In the genomic region with DNA sequence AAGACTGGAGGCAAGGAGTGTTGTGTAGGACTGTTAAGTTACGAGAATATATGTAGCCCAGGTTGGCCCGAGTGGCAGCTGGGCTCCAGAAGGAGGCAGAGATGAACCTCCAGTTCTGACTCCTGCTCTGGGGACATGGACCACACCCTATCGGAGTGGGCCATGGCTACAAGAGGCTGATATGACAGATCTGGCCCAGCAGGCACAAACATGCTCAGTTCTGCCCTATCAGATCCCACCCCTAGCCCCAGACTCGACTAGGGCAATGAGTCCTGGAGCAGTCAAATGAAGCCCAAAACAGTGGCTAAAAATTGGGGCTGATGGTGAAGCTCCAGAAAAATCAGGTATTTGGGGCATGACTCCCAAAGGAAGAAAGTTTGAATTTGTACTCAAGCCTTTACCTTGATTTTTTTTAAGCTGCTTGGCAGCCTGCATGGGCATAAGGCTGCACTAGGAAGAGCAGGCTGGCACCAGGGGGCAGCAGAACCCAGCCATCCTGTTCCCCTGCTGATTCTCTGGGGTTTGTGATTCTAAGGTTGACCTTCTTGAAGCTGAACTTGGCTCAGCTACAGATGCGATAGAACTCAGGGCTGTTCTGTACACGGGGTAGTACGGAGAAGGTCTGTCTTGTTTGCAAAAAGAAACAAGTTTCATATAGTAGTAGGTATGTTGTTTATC, we compare ENCODE assay signal across 10 mouse cellular contexts. TPM values are rescaled to one million over a fixed set of nuclear protein-coding genes. Genes with fewer than 3 reads are reported as not detected.
DNase-seq lines count a peak whose midpoint lies in the region; ATAC-seq lines count a peak whose summit lies in the region.
"Had no signal": no experiment of that assay in that cellular context is flagged by ENCODE, and none has a peak within 500 bp of the region (broad histone marks: within the 10 kb centered on the region; RNA-seq: fewer than 3 reads in every experiment).

No protein-coding gene starts in this region.

- H3K27me3 ChIP-seq in limb, embryonic 11.5 days (ENCODE audit: control insufficient read depth, insufficient read depth, low read length) = no peaks in the 10 kb centered on the region
- H3K27me3 ChIP-seq in limb, embryonic 10.5 days (ENCODE audit: low read depth, poor library complexity, severe bottlenecking) = peaks cover 27% of the 10 kb centered on the region
- H3K27me3 ChIP-seq in forebrain, embryonic 12.5 days = no peaks in the 10 kb centered on the region

- no peaks in the 10 kb centered on the region for H3K36me3 ChIP-seq in limb, embryonic 11.5 days (ENCODE audit: control insufficient read depth, insufficient read depth, low read length)
- H3K36me3 ChIP-seq in limb, embryonic 10.5 days = no peaks in the 10 kb centered on the region
- no peaks in the 10 kb centered on the region for H3K36me3 ChIP-seq in forebrain, embryonic 12.5 days (replicated peaks)
- H3K36me3 ChIP-seq: embryonic facial prominence, embryonic 13.5 days; lung, embryonic 15.5 days had no signal

- H3K27ac ChIP-seq in limb, embryonic 11.5 days (replicated peaks; ENCODE audit: low read depth, low read length) = no peak overlapping the region
- no peak overlapping the region for H3K27ac ChIP-seq in limb, embryonic 10.5 days
- no peak overlapping the region for H3K27ac ChIP-seq in forebrain, embryonic 12.5 days
- H3K27ac ChIP-seq: embryonic facial prominence, embryonic 13.5 days; lung, embryonic 15.5 days had no signal

- no peaks in the 10 kb centered on the region for H3K9me3 ChIP-seq in limb, embryonic 11.5 days (ENCODE audit: control insufficient read depth, low read length)
- no peaks in the 10 kb centered on the region for H3K9me3 ChIP-seq in limb, embryonic 10.5 days (replicated peaks)
- no peaks in the 10 kb centered on the region for H3K9me3 ChIP-seq in forebrain, embryonic 12.5 days
- H3K9me3 ChIP-seq: embryonic facial prominence, embryonic 13.5 days; lung, embryonic 15.5 days had no signal

- intact Hi-C loops in left cerebral cortex, postnatal 4 days (cut with DNase I) = no loop called here

- DNase-seq in limb, embryonic 11.5 days (ENCODE audit: low spot score) = peak; percentile 46
- DNase-seq in limb, embryonic 10.5 days (ENCODE audit: low spot score) = no peak
- DNase-seq in NIH3T3 (ENCODE audit: low read depth) = peak; percentile 81
- DNase-seq in cerebellum, adult 9-11 months = peak; percentile 76
- DNase-seq in left cerebral cortex, postnatal 4 days = peak; percentile 50
- DNase-seq in right cerebral cortex, postnatal 10 days (ENCODE audit: low spot score in 2 of 2) = peak; percentile 64 to 69

- WGBS in limb, embryonic 11.5 days = 80% methylated on average over 7 of the region's 7 CpGs
- 77% methylated on average over 7 of the region's 7 CpGs for WGBS in limb, embryonic 10.5 days
- 83% methylated on average over 7 of the region's 7 CpGs for WGBS in forebrain, embryonic 12.5 days

- H3K4me1 ChIP-seq in limb, embryonic 11.5 days (ENCODE audit: control insufficient read depth, insufficient read depth, low read length) = peaks cover 6% of the 10 kb centered on the region; the same call in 1 of the 2 replicates
- H3K4me1 ChIP-seq in limb, embryonic 10.5 days = peaks cover 29% of the 10 kb centered on the region
- H3K4me1 ChIP-seq in forebrain, embryonic 12.5 days = peaks cover 48% of the 10 kb centered on the region

- H3K9ac ChIP-seq in limb, embryonic 11.5 days (ENCODE audit: low read length) = no peak overlapping the region
- H3K9ac ChIP-seq in forebrain, embryonic 12.5 days = no peak overlapping the region
- H3K9ac ChIP-seq: embryonic facial prominence, embryonic 13.5 days; lung, embryonic 15.5 days had no signal

- no peak for ATAC-seq in limb, embryonic 11.5 days (ENCODE audit: insufficient number of reproducible peaks, low FRiP score, low TSS enrichment, low read depth)
- peak; percentile 57 to 59; a peak in 2 of 4 replicates for ATAC-seq in hematopoietic stem cell, adult 5-6 weeks (replicated peaks in 1 of 2; ENCODE audit: insufficient read depth in 1 of 2, low FRiP score in 2 of 2, low TSS enrichment in 1 of 2, low read depth in 1 of 2, poor library complexity in 2 of 2, severe bottlenecking in 2 of 2)
- ATAC-seq in forebrain, embryonic 12.5 days (ENCODE audit: low FRiP score) = no peak

- no peak overlapping the region for H3K4me2 ChIP-seq in limb, embryonic 11.5 days (ENCODE audit: low read depth, severe bottlenecking)
- H3K4me2 ChIP-seq in forebrain, embryonic 12.5 days = no peak overlapping the region
- H3K4me2 ChIP-seq: embryonic facial prominence, embryonic 13.5 days; lung, embryonic 15.5 days had no signal

- no peak overlapping the region for H3K4me3 ChIP-seq in limb, embryonic 11.5 days (ENCODE audit: low read depth, low read length)
- H3K4me3 ChIP-seq in limb, embryonic 10.5 days = no peak overlapping the region
- no peak overlapping the region for H3K4me3 ChIP-seq in forebrain, embryonic 12.5 days (replicated peaks)
- H3K4me3 ChIP-seq: embryonic facial prominence, embryonic 13.5 days; lung, embryonic 15.5 days had no signal

RNA-seq across cellular contexts. Expression of a gene that starts 3.7 kb away (rescaled TPM):
- polyA plus RNA-seq in limb, embryonic 11.5 days (2014; fragmentation: Nextera tagmentation; extraction: Ambion mirVana) = 1.5 and 1.7 TPM in 2 replicates
- polyA plus RNA-seq in limb, embryonic 10.5 days (2016; fragmentation: Nextera tagmentation; extraction: Ambion mirVana) = 1.5 and 1.7 TPM in 2 replicates
- 0.44 and 5.1 TPM in 2 replicates for total RNA-seq in hematopoietic stem cell, adult 5-6 weeks (2017)
- total RNA-seq in left cerebral cortex, postnatal 4 days (2021) = 10 to 100 TPM; 89.8 to 95.8 TPM
- polyA plus RNA-seq in forebrain, embryonic 12.5 days (2016; fragmentation: Nextera tagmentation; extraction: Ambion mirVana) = 24.6 and 26.4 TPM in 2 replicates

RNA-seq across cellular contexts. Expression of a gene that starts 40.2 kb away (rescaled TPM):
- not detected in 2 replicates for polyA plus RNA-seq in limb, embryonic 11.5 days (2014; fragmentation: Nextera tagmentation; extraction: Ambion mirVana)
- not detected in 2 replicates for polyA plus RNA-seq in limb, embryonic 10.5 days (2016; fragmentation: Nextera tagmentation; extraction: Ambion mirVana)
- not detected in 2 replicates for total RNA-seq in hematopoietic stem cell, adult 5-6 weeks (2017)
- total RNA-seq in left cerebral cortex, postnatal 4 days (2021) = not detected
- polyA plus RNA-seq in forebrain, embryonic 12.5 days (2016; fragmentation: Nextera tagmentation; extraction: Ambion mirVana) = not detected in 2 replicates
- polyA plus RNA-seq: embryonic facial prominence, embryonic 13.5 days; lung, embryonic 15.5 days had no signal

RNA-seq across cellular contexts. Expression of a gene that starts 57.8 kb away (rescaled TPM):
- polyA plus RNA-seq in limb, embryonic 11.5 days (2014; fragmentation: Nextera tagmentation; extraction: Ambion mirVana) = not detected in 2 replicates
- polyA plus RNA-seq in limb, embryonic 10.5 days (2016; fragmentation: Nextera tagmentation; extraction: Ambion mirVana) = not detected in 2 replicates
- not detected in 2 replicates for total RNA-seq in hematopoietic stem cell, adult 5-6 weeks (2017)
- total RNA-seq in left cerebral cortex, postnatal 4 days (2021) = not detected
- not detected in 2 replicates for polyA plus RNA-seq in forebrain, embryonic 12.5 days (2016; fragmentation: Nextera tagmentation; extraction: Ambion mirVana)
- polyA plus RNA-seq: embryonic facial prominence, embryonic 13.5 days had no signal

Comparison
In these comparisons a context has a peak if more than half of its experiments do, and no peak if none do; other contexts are left out.
1. ATAC-seq: peak in hematopoietic stem cell, adult 5-6 weeks (2 of 2); none in limb, embryonic 11.5 days (single experiment) and forebrain, embryonic 12.5 days (single experiment).